Mouse (Mus musculus) ES-E14 (cell line): ENCODE measurements around the gene Notum.

ENCODE experiments used
- MAFK ChIP-seq: IDR thresholded peaks from 2 replicates; pipeline ENCODE4 v1.6.1; 2014; ENCODE audit warnings: mild to moderate bottlenecking, low read depth, low read length, inconsistent platforms; ENCODE audit not compliant: insufficient read depth
- ZC3H11A ChIP-seq: IDR thresholded peaks from 2 replicates; pipeline ENCODE4 v1.6.1; 2012; ENCODE audit warnings: low read depth, mild to moderate bottlenecking, inconsistent platforms, low read length, borderline replicate concordance

DNA sequence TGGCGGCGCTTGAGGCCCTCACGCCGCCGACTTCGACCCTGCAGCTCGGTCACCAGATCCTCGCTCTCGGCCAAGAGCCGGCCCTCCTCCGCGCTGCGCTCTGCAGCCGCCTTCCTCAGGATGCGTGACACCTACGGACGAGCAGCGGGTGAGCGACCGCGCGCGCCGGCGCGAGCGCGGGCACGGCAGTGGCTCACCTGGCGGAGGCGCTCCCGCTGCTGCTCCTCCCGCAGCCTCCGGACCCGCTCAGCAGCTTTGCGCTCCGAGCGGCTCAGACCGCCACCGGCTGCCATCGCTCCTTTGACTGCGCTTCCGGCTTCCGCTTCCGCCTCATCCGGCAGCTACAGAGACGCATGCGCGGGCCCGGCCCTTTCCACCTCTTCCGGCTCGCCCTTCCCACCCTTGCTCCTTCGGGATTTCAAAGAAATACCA, 36.3 kb downstream of the Notum start:
- TF ChIP-seq MAFK (no peak), ZC3H11A (no peak)
